Mouse (Mus musculus): ENCODE measurements around the gene Gpr61. TPM values are rescaled to one million over a fixed set of nuclear protein-coding genes. Genes with fewer than 3 reads are reported as not detected.

Gpr61 gene
- not detected in 2 replicates for polyA plus RNA-seq (2012; ENCODE audit: insufficient read depth, low replicate concordance)

DNA sequence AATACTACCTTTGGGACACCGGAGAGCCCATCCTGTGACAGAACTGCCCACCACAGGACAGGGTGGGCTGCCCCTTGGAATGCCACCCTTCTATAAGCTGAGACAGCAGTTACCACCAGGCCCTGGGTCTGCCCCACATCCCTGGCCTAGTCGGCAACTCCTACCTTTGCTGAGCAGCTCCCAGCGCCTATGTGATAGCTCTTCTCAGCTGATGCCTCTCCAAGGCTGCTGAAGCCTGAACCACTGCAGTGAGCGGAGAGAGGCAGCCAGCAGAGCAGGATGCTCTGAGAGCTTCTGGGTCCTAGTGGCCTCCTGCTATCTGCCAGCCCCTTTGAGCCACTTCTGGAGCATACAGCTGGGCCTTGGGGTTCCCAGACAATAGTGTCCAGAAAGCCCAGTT, at the start of gene Gpr61:
Gene Gpr61, minus strand, starts transcription at position 227 of the 400 bp plus-strand sequence.
- no peaks in the 10 kb centered on the region for H3K36me3 ChIP-seq (replicated peaks; ENCODE audit: low read length)
- no peak within 1 kb of the TSS for H3K4me3 ChIP-seq (replicated peaks)
- peaks cover 57% of the 10 kb centered on the region for H3K27me3 ChIP-seq (replicated peaks)
- no peaks in the 10 kb centered on the region for H3K9me3 ChIP-seq
- peaks cover 25% of the 10 kb centered on the region for H3K4me1 ChIP-seq
- TF ChIP-seq FLI1 (IDR thresholded peaks at IDR 0.05; ENCODE audit: low read length) (no peak), GATA1 (IDR thresholded peaks at IDR 0.05; ENCODE audit: borderline replicate concordance, low read length) (no peak)

DNA sequence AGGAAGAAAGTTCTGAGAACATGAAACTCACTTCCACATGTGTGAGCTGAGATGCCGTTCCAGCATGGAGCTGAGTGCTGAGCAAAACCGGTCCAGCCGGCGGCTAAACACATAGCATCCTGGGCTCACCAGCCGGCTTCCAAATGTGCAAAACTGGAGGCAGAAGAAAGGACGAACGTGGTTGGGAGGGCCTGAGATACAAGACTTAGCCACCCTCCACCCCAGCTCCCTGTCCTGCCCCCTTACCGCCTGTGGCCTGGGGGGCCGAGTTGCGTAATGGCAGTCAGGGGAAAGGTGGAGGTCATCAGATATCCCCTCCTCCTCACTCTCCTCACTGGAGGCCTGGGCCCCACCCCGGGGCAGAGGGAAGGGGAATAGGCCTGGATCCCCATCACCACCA, 49.8 kb upstream of the Gpr61 start:
- Histone ChIP-seq H3K36me3 (replicated peaks; ENCODE audit: low read length) (peaks cover 52% of the 10 kb centered on the region), H3K9me3 (no peaks in the 10 kb centered on the region), H3K27me3 (replicated peaks) (no peaks in the 10 kb centered on the region), H3K4me1 (peaks cover 52% of the 10 kb centered on the region), H3K4me3 (replicated peaks) (no peak overlapping the region)
- TF ChIP-seq FLI1 (IDR thresholded peaks at IDR 0.05; ENCODE audit: low read length) (no peak), GATA1 (IDR thresholded peaks at IDR 0.05; ENCODE audit: borderline replicate concordance, low read length) (no peak)

DNA sequence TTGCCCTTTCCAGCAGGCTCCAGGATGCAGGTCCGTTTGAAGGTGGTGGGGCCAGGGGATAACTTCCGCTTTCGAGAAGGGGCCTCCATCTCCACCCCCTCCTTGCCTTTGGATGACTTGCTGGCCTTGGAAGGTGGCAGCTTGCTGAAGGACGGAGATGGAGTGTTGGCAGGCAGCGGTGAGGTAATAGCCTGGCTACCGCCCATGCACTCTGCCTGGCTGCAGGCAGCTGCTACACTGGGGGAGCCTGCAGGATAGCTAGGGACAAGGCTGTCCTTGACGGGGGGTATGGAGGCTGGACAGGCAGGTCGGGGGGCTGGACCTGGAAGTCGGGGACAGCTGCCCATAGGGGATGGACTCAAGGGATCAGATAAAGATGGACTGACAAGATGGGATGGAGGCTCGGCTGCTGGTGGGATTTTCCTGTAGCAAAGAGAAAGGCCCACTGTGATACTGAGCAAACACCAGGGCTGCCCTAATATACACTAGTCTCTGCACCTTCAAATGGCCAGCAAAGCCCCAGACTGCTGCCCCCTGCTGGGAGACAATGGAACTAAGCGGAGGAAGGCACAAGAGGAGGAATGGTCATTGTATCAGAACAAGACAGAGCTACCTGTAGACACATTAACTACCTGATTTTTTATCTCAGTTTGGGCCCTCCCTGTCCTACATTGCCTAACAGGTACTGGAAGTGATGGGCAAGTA, 49.1 kb upstream of the Gpr61 start:
- H3K4me1 ChIP-seq, result peaks cover 52% of the 10 kb centered on the region
- no peaks in the 10 kb centered on the region for H3K9me3 ChIP-seq
- TF ChIP-seq GATA1 (IDR thresholded peaks at IDR 0.05; ENCODE audit: borderline replicate concordance, low read length) (no peak), FLI1 (IDR thresholded peaks at IDR 0.05; ENCODE audit: low read length) (no peak)
- no peaks in the 10 kb centered on the region for H3K27me3 ChIP-seq (replicated peaks)
- peaks cover 59% of the 10 kb centered on the region for H3K36me3 ChIP-seq (replicated peaks; ENCODE audit: low read length)
- no peak overlapping the region for H3K4me3 ChIP-seq (replicated peaks)

DNA sequence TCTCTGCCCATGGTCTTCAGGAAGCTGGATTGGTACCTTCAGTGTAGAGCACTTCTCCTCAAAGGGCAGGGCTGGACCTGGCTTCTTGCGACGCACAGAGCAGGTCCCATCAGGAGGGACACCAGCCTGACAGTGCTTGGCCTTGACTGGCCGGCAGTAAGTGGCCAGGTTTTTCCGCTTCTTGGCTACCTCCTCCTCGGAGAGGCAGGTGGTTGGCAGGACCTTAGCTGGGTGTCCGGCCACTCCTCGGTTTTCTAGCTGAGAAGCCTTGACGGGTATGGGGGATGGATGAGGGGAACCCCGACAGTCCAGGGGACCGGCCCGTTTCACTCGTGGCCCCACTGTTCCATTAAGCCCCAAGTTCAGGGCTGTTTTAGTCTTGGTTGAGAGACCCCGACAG, 48.5 kb upstream of the Gpr61 start:
- TF ChIP-seq GATA1 (IDR thresholded peaks at IDR 0.05; ENCODE audit: borderline replicate concordance, low read length) (no peak), FLI1 (IDR thresholded peaks at IDR 0.05; ENCODE audit: low read length) (no peak)
- peaks cover 64% of the 10 kb centered on the region for H3K36me3 ChIP-seq (replicated peaks; ENCODE audit: low read length)

DNA sequence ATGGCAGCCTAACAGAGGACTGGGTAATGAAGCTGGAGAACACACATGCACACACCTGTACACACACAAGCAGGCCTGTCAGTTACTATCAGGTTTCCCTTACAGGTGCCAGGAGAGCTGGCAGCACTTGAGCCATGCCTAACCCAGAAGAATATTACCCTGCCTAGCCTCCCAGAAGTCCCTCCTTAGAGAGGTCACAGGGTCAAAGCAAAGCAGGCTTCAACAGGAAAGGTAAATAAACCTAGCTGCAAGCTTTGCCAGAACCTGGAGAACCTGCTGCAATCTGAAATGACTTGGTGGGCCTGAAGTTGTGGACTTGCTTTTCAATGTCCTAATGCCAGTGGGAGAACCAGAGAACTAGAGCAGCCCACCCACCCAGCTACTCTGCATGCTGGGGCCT, 47.8 kb upstream of the Gpr61 start:
- H3K4me1 ChIP-seq, result peaks cover 52% of the 10 kb centered on the region
- TF ChIP-seq GATA1 (IDR thresholded peaks at IDR 0.05; ENCODE audit: borderline replicate concordance, low read length) (no peak), FLI1 (IDR thresholded peaks at IDR 0.05; ENCODE audit: low read length) (no peak)
- H3K27me3 ChIP-seq (replicated peaks), result no peaks in the 10 kb centered on the region
- H3K4me3 ChIP-seq (replicated peaks), result no peak overlapping the region
- H3K36me3 ChIP-seq (replicated peaks; ENCODE audit: low read length), result peaks cover 69% of the 10 kb centered on the region
- no peaks in the 10 kb centered on the region for H3K9me3 ChIP-seq

More for the DNA sequence above, 48.5 kb upstream of the Gpr61 start:
- Histone ChIP-seq H3K4me3 (replicated peaks) (no peak overlapping the region), H3K27me3 (replicated peaks) (no peaks in the 10 kb centered on the region), H3K9me3 (no peaks in the 10 kb centered on the region), H3K4me1 (peaks cover 48% of the 10 kb centered on the region)

DNA sequence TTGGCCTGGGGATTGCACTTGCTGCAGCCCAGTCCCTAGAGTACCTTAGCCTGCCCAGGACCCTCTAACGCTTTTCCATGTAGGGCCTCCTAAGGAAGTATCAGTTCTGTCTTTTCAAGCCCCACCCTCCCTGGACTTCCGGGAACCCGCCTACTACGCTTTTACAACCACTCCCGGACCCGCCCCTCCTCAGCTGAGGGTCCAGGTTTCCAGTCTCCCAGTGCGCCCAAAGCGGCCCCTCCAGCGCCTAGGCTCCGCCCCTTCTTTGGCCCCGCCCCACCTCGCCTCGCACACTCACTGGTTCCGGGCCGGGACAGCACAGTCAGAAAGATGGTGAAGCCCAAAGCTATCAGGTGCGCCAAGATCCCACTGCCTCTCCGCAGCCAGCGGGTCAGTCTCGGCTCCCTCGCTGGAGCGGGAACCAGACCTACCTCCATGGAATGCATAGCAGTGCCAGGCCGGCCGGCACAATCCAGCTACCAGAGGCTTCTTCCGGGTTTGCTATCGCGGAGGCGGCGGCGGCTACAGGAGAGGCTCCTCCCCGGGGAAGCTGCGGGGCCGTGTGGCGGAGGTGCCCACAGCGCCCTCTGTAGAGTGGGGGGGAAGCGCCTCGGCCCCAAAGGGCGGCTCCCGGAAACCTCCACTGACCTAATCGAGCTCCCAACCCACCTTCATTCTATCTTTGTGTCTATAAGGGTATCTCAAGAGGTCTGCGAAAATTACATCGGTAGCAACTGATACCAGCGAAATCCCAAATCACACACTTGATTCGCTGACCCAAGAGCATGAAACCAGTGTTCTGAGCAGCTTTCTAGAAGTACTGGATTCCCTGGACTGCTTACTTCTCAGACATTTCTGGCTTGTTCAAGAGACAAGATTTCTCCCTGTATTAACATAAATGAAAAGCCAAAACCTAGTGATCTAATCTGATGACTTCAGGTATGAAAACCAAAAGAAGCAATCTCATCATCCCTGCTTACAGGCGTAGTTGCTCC, 45.9 kb upstream of the Gpr61 start, which contains the start of gene Cyb561d1:
Gene Cyb561d1, minus strand, starts transcription at position 884 of the 995 bp plus-strand sequence.
- H3K27me3 ChIP-seq (replicated peaks), result no peaks in the 10 kb centered on the region
- peak within 1 kb of the TSS; percentile 99 for H3K4me3 ChIP-seq (replicated peaks)
- H3K9me3 ChIP-seq, result no peaks in the 10 kb centered on the region
- no peak for TF ChIP-seq GATA1 (IDR thresholded peaks at IDR 0.05; ENCODE audit: borderline replicate concordance, low read length)
- no peak for TF ChIP-seq FLI1 (IDR thresholded peaks at IDR 0.05; ENCODE audit: low read length)
- peaks cover 64% of the 10 kb centered on the region for H3K4me1 ChIP-seq
- H3K36me3 ChIP-seq (replicated peaks; ENCODE audit: low read length), result peaks cover 69% of the 10 kb centered on the region

DNA sequence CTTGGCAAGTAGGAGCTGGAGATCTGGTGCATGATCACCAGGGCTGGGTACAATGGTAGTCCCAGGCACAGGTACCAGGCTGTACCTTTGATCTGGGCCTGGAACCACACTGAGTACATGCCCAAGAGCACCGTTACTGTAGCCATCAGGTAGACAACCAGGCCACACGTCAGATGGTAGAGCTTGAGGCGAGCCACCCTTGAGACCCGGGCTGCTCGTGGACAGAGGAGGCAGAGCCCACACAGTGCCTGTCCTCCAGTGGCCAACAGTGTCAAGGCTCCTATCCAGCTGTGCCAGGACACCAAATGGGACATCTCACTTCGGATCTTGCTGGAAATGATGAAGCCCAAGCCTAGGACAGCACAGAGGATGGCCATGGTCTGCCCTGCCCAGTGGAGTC, 44.5 kb upstream of the Gpr61 start:
- Histone ChIP-seq H3K36me3 (replicated peaks; ENCODE audit: low read length) (peaks cover 64% of the 10 kb centered on the region), H3K27me3 (replicated peaks) (no peaks in the 10 kb centered on the region), H3K4me1 (peaks cover 68% of the 10 kb centered on the region), H3K4me3 (replicated peaks) (peak overlapping the region; percentile 99), H3K9me3 (no peaks in the 10 kb centered on the region)
- TF ChIP-seq GATA1 (IDR thresholded peaks at IDR 0.05; ENCODE audit: borderline replicate concordance, low read length), result no peak
- TF ChIP-seq FLI1 (IDR thresholded peaks at IDR 0.05; ENCODE audit: low read length), result no peak

DNA sequence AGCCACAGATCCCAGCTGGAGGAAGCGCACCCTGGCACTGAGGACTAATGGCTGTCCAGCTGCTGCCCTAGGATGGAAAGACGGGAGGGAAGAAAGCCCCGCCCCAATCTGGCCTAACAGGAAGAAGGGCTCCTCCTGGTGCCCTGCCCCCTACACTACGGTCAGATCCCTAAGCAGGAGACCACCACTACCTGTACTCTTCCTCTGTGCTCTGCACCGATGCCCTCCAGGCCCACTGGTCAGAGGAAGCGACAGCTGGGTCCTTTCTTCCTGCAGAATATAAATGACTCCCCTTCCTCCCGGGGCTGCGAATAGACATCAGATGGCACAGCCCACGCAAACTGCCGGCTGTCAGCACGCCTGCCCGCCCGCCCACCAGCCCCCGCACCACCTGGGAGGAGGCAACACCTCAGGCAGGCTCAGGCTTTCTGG, 42.4 kb upstream of the Gpr61 start:
- no peaks in the 10 kb centered on the region for H3K27me3 ChIP-seq (replicated peaks)
- no peak for TF ChIP-seq GATA1 (IDR thresholded peaks at IDR 0.05; ENCODE audit: borderline replicate concordance, low read length)
- no peak for TF ChIP-seq FLI1 (IDR thresholded peaks at IDR 0.05; ENCODE audit: low read length)
- peaks cover 59% of the 10 kb centered on the region for H3K36me3 ChIP-seq (replicated peaks; ENCODE audit: low read length)
- H3K4me1 ChIP-seq, result peaks cover 67% of the 10 kb centered on the region
- H3K4me3 ChIP-seq (replicated peaks), result no peak overlapping the region
- no peaks in the 10 kb centered on the region for H3K9me3 ChIP-seq

DNA sequence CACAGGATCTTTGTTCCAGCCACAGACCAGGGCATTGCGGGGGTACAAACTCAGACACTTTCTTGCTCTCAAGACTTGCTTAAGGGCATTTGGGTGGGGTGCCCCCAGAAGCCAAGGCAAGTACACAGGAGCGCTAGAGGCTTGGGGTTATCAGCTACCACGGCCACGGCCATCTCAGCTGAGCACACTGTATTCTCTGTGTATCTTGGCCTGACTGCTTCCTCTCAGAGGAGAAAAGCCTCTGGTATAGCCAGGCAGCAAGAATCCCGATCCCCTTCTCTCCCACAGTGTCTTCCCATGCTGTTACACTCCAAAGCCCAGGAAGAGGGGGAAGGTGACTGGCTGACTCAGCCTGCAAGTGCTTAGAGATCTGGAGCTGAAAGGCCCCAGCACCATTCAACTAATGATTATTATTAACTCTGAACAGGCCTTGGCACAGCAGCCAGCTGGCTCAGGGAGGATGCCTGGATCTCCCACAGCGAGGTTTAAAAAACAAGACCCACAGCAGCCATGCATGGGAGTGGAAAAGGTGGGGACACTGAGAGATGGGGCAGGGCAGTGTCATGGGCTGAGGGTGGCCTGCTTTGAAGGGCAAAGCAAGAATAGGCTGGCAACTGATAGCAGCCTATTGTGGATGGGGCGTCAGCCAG, 41.4 kb upstream of the Gpr61 start:
- H3K4me3 ChIP-seq (replicated peaks), result no peak overlapping the region
- no peak for TF ChIP-seq GATA1 (IDR thresholded peaks at IDR 0.05; ENCODE audit: borderline replicate concordance, low read length)
- TF ChIP-seq FLI1 (IDR thresholded peaks at IDR 0.05; ENCODE audit: low read length), result no peak
- peaks cover 2% of the 10 kb centered on the region for H3K27me3 ChIP-seq (replicated peaks)
- H3K36me3 ChIP-seq (replicated peaks; ENCODE audit: low read length), result peaks cover 59% of the 10 kb centered on the region
- no peaks in the 10 kb centered on the region for H3K9me3 ChIP-seq
- H3K4me1 ChIP-seq, result peaks cover 62% of the 10 kb centered on the region
